Mouse (Mus musculus): ENCODE measurements around the gene Arhgef17.

Arhgef17 gene

DNA sequence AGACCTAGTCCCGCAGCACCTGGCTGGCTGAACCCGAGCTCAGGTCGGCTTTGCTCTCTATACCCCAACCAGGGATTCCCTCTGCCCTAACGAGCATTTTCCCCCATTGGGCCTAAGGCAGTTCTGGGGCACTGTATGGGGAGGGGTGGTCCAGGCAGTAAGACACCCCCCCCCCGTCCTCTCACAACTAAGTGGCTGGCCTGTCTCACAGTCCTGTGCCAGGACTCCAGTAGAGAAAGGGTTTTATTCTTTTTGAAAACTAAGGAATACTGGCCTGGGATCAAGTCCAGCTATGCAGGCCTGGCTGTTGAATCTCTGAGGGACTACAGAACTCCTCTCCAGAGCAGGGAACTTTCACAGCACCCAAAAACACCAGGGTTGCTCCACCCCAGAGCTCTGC lies 16.7 kb downstream of the Arhgef17 start:
- DNase-seq (ENCODE audit: low spot score in 2 of 2), result no peak

- no peak for DNase-seq (ENCODE audit: low spot score in 2 of 2)
Measured at GRCm38 (mm10) chr7:100911791-100912190, 20.1 kb downstream of the Arhgef17 start.

DNA sequence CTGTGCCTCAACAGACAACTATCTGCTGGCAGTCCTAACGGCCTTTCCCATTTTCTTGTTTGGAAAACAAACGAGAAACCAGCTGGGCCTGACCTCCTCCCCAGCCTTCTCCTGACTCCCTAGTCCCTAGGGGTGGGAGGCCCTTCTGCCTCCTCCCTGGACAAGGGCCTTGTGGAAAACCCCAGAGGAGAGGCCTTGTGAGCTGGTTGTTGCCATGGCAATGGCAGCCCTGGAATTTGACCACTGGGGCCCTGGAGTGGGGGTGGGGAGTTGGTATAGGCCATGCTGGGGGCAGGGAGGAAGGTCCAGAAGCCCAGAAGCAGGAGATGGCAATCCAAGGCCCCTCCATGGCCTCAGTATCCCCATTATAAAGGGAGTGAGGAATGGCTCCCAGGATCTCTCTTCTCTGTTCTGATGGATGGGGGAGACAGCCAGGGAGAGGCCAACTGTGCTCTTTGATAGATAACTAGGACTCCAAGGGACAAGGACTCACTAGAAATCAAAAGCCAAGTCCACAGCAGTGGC lies 20.6 kb downstream of the Arhgef17 start:
- no peak for DNase-seq (ENCODE audit: low spot score in 2 of 2)

DNA sequence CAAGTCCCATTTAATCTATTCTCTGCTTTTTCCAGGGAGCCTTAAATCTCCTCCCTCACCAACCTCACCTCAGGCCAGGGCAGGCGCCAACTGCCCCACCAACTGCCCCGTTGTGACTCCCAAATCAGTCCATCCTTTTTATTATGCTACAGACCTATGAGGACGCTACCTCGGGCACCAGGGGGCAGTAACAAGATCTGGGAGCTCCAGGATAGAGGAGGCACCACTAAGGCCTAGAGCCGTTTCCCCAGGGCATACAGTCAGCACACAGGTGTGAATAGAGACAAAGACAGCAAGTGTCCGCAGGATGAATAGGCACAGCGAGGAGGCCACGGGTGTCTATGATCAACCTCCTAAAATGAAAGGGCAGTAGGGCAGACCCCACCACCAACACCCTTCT lies 23.3 kb downstream of the Arhgef17 start:
- DNase-seq (ENCODE audit: low spot score in 2 of 2), result no peak

DNA sequence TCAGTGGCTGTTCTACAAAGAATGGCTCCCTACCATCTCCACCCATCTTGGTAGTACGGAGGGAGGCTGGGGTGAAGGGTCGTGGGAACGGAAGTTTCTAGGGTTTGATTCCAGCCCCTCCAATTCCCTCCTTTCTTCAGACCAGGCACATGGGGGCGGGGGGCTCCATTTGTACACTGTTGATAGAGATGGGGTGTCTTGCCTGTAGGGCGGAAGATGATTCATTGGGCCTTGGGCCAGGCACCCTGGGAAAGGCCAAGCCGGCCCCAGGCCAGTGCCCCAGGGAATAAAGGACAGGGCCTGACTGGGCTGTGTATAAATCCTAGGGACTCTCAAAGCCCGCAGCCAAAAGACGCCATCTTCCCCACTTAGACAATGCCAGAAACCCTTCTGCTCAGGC lies 23.8 kb downstream of the Arhgef17 start:
- DNase-seq (ENCODE audit: low spot score in 2 of 2), result no peak

DNA sequence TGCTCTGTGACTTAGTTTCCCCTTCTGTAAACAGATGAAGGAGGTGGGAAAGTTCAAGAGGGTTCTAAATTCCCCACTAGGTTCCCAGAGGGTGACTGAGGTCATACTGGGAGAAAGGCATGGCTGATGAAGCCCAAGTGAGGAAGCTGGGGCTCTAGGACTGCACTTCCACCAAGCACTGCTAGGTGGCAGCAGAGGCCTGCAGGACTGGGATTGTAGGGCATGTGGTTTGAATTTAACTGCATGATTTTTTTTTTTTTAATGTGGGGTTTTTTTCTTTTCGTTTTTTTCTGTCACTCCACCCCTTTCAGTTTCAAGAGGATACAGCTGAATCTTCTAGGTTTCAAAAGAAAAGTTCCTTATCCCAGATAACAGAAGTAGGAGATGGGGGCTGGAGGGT lies 24.7 kb downstream of the Arhgef17 start:
- DNase-seq (ENCODE audit: low spot score in 2 of 2), result peak; percentile 64 to 87

DNA sequence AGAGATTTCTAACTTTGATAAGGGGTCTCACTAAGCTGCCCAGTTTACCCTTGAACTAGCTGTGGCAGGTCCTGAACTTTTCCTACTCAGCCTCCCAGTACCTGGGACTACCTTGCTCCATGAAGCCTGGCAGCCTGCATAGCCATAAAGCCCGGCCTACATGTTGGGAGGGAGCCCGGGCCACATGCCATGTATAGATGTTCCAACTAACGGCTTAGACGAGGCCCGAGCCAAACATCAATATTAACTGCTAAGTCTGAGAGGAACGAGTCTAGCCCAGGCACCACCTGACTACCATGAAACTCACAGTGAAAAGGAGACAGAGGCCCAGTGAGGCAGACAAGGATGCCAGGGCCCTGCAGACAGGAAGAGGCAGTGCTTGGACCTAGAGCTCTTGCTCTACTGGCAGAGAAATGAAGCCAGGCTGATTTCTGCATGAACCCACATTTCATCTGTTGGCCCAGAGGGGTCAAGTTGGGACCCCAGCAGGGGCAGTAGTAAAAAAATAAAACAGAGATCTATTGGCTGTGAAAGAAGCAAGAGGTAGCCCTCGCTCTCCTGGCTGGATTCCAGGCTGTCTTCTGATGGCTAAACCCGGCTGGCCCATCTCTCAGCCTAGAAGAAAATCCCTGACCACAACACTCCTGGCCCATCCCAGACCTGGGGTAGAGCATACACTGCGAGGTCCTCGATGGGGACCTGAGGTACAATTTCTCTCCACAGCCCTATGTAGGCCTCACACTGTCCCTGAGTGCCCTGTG lies 25.7 kb downstream of the Arhgef17 start:
- DNase-seq (ENCODE audit: low spot score in 2 of 2), result no peak

DNA sequence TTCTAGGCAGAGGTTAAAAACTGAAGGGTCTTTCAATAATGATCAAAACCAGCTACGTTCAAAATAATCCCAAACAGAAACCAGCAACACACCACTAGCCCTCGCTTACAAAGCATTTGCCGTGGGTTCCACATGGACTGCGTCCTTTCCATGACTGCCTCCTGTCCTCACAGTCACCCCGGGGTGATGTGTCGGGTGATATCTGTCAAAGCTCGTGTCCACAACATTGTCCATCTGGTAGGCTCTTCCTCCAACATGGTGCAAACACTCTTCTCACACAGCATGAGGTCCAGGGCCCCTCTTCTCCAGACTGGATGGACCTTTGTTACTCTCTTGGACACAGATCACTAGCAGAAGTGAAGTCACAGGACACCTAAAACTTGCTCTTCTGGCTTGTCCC lies 26.9 kb downstream of the Arhgef17 start:
- no peak for DNase-seq (ENCODE audit: low spot score in 2 of 2)

DNA sequence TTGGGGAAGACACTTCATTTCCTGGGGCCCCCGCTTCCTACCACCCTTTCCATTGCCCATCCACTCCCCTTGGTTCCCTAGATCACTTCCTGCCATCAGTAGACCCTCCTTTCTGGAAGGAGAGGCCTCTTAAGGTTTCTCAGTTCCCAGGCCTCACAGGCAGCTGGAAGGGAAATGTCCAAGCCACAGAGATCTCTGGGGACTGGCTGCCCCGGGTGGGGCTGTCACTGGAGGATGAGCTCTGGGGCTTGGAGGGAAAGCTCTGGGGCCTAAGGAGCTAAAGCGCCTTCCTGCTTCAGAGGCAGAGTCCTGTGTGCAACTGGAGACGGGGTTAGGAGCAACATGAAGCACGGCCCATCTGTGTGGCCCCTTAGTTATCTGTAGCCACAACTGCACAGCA lies 27.3 kb downstream of the Arhgef17 start:
- no peak for DNase-seq (ENCODE audit: low spot score in 2 of 2)

DNA sequence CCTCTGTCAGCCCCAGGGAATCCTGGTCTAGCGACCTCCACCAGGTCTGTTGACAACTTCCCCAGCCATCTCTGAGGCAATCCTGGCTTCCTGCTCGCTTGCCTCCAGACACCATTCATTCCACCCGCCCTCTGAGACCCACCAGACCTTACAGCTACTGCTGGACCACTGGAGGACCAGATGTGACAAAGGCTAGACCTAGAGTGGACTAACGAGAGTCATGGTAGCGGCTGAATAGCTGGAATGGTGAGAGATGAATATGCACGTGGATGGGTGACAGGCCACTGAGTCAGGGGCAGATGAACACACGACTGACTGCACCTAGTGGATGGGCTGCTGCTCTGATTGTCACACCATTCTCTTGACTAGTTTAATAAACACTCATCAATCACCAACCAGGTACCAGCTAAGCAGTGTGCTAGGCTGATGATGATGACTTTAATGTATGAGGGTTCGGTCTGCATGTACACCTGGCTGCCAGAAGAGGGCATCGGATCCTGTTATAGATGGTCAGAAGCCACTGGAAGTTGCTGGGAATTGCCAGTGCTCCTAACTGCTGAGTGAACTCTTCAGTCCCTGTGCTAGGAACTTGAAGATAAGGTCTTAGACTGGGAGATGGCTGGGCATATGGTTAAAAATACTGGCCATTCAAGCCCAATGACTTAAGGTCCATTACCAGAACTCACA lies 29.3 kb downstream of the Arhgef17 start:
- no peak for DNase-seq (ENCODE audit: low spot score in 2 of 2)

DNA sequence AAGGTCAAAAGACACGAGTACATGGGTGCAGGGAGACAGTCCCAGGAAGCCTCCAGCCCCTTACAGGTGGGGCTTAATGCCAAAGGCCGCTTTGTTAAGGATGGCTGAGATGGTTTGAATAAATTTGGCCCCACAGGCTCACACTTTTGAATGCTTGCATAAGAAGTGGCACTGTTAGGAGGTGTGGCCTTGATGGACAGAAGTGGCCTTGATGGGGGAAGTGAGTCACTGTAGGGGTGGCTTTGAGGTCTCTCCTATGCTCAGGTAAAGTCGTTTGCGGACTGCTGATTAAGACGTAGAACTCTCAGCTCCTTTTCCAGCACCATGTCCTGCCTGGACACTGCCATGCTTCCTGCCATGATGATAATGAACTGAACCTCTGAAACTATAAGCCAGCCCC lies 34.1 kb downstream of the Arhgef17 start:
- DNase-seq (ENCODE audit: low spot score in 2 of 2), result no peak

DNA sequence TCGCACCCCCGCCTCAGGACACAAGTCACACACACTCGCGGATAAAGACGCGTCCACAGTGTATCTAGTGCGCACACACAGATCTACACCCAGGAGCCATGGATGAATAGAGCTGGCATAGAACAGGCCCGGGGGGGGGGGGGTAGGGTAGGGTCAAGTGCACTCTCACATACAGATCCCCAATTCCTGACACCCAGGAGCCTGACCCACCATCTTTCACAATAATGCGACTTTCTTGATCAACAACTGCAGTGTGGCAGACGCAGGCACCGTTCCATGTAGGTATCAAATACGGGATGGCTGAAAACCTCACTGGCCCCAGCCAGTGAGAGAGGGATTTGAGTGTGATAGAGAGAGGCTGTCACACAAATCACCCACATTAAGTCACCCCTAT lies 37.1 kb downstream of the Arhgef17 start:
- no peak for DNase-seq (ENCODE audit: low spot score in 2 of 2)

DNA sequence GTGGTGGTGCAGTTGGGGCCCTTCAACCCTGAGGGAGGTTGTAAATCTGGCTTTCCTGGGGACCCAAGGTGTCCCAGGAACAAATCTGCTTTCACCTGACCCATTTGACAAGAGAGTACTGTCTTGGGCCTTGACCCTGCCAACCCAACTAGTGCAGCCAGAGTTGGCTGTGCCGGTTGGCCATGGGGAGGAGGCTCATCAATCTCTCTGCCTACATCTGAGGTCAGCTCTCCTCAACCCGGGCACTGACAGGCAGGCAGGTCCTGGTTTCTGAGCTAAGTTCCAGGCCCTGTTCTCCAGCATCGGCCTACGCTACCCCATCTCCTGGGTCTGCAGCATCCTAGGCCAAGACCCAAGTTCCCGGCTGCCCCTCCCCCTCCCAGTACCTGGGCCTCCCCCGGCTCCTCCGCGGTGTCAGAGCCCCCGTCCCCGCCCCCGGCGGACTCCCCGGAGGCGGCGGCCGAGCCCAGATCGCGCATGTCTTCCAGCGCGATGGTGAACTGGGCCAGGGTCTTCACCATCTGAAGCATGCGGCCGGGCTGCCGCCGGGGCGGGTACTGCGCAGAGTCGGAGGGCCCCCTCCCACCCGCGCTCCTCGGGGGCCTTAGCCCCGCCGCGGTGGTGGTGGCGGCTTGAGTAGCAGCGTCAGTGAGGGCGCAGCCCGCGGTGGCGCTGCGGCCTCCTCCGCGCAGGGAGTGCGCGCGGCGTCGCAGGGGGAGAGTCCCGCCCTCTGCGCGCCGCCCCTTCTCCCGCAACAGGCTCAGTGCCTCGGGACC lies 37.7 kb downstream of the Arhgef17 start:
- peak in 1 of 2 experiments; percentile 42 for DNase-seq (ENCODE audit: low spot score in 2 of 2)

DNA sequence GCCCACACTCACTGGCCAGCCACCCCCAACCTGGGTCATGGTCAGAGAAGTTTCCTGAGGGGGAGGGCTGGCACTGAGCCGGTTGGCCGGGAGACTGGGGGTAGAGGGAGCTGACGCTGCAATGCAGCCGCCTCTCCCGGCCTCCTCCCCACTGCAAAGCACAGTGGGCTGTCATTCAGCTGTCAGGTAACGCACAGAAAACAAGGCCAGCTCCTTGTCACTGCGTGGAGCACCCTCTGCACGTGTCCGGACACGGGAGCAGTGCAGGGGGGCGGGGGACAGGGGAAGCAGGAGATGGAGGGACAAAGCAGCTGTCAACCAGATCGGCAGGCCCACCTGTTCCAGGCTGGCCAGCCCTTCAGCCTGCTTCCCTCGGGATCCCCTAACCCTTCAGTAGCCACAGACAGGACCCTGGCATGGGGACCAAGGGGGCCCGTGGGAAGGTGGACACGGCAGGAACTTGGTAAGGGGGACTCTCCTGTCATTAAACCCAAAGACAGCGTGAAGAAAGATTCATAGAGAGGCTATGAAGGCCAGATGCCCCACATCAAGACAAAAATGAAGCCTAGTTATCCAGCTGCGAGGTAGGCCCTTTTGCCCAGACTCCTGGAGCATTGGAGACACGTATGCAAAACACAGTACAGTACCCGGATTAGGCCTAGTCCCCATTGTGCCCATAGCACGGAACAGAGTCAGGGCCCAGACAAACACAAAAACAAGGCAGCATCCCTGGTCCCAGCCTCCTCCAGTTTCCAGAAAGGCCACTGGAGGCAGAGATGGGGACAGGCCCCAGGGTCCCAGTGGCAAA lies 38.5 kb downstream of the Arhgef17 start:
- DNase-seq (ENCODE audit: low spot score in 2 of 2), result peak; percentile 42 to 56

- peak; percentile 67 to 79 for DNase-seq (ENCODE audit: low spot score in 2 of 2)
Measured at GRCm38 (mm10) chr7:100886535-100886934, 45.4 kb downstream of the Arhgef17 start.

- DNase-seq (ENCODE audit: low spot score in 2 of 2), result no peak
Measured at GRCm38 (mm10) chr7:100884460-100884859, 47.4 kb downstream of the Arhgef17 start.

DNA sequence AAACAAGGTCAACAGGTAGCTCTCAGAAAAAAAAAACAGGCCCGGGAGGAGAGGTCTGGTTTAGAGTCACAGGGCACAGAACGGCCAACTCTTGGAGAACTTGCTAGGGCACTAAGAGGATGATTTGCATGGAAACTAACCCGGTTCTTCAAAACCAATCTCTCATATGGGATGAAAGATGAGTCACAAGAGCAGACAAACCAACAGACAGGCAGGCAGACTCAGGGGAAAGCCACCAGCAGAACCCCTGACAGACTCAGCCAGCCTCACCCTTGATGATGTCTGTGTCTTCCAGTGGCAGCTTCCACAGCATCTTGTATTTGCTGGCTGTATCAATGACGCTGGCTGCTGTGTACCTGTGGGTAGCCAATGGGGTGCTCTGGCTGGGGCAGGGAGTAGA lies 50.0 kb downstream of the Arhgef17 start:
- no peak for DNase-seq (ENCODE audit: low spot score in 2 of 2)

DNA sequence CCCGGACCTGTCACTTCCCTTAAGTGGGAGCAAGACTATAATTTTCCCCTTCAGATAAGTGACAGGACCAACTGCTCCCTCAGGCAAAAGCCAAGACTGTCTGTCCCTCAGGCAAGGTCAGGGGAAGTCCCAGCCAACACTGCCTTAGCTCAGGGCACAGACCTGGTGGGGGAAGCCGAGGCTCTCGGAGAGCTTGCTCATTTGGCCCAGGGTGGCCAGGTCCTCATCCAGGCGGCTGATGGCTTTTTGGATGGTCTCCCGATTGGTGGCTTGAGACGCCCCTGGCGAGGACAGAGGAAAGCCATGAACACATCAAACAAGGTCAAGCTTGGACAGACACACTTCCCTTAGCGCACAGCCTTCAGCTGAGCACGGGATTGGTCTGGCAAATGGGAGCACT lies 50.4 kb downstream of the Arhgef17 start:
- no peak for DNase-seq (ENCODE audit: low spot score in 2 of 2)

DNA sequence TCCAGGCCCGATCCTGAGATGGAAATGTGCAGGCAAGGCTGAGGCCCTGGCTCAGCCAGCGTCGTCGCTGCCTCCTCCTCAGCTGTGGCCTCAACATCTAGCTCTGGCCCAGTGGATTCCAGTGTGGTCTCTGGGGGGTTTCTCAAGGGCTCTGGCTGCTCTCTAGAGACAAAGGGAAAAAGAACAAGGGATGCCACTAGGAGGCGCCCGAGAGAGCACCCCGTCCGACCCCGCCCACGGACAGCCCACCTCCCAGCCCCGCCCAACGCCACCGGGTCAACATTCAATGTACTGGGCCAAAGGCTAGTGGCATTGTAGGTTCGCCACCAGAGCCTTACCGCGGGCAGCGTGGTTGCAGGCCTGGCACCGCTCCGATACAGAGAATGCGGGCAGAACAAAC lies 52.3 kb downstream of the Arhgef17 start:
- DNase-seq (ENCODE audit: low spot score in 2 of 2), result peak; percentile 50 to 70

- no peak for DNase-seq (ENCODE audit: low spot score in 2 of 2)
Measured at GRCm38 (mm10) chr7:100876771-100877170, 55.1 kb downstream of the Arhgef17 start.

GRCm38 (mm10) chr7:100876293-100876692 lies 55.6 kb downstream of the Arhgef17 start:
- no peak for DNase-seq (ENCODE audit: low spot score in 2 of 2)

DNA sequence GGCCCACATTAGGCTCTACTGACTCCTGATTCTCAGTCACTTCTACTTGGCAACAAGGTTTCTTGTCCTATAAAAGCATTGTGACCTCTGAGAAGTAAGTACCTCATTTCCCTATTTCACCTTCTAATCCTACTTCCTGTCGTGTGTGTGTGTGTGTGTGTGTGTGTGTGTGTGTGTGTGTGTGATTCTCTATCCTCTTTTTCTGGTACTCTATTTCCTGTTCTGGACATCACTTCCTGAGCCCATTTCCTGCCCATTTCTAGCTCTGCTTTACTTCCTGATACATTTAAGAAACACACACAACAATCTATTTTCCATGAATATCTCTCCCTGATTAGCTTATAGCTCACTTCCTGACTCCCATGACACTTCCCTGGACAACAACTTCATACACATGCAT lies 56.1 kb downstream of the Arhgef17 start:
- DNase-seq (ENCODE audit: low spot score in 2 of 2), result no peak
